In genomic region chr15:56244004-56244735, GRCm38 (mm10) we compare ENCODE assay signal across 12 mouse cellular contexts.
DNase-seq lines count a peak whose midpoint lies in the region; ATAC-seq and TF ChIP-seq lines count a peak whose summit lies in the region.
"Had no signal": no experiment of that assay in that cellular context is flagged by ENCODE, and none has a peak within 500 bp of the region (broad histone marks: within the 10 kb centered on the region; RNA-seq: fewer than 3 reads in every experiment).

No protein-coding gene starts in this region.

- no peaks in the 10 kb centered on the region for H3K36me3 ChIP-seq in intestine, embryonic 16.5 days (ENCODE audit: control insufficient read depth, insufficient read depth, low read length)
- H3K36me3 ChIP-seq in limb, embryonic 14.5 days (ENCODE audit: control insufficient read depth, insufficient read depth, low read length): no peaks in the 10 kb centered on the region
- H3K36me3 ChIP-seq in stomach, postnatal 0 days (ENCODE audit: control insufficient read depth, insufficient read depth, low read length): no peaks in the 10 kb centered on the region
- H3K36me3 ChIP-seq: embryonic facial prominence, embryonic 15.5 days; hindbrain, embryonic 13.5 days had no signal

- TF ChIP-seq CTCF in lung, adult 2 months (IDR thresholded peaks at IDR 0.05; ENCODE audit: insufficient read depth, low read length): no peak
- TF ChIP-seq CTCF in stomach, postnatal 0 days (IDR thresholded peaks at IDR 0.05; ENCODE audit: low read depth): no peak
- no peak for TF ChIP-seq CTCF in gastrocnemius, adult 2 months (IDR thresholded peaks at IDR 0.05)

- H3K4me3 ChIP-seq in lung, adult 2 months (replicated peaks; ENCODE audit: extremely low read depth, low read depth, low read length): no peak overlapping the region
- H3K4me3 ChIP-seq in intestine, embryonic 16.5 days (ENCODE audit: low read length): no peak overlapping the region
- H3K4me3 ChIP-seq in limb, embryonic 14.5 days (replicated peaks; ENCODE audit: low read length): no peak overlapping the region
- no peak overlapping the region for H3K4me3 ChIP-seq in stomach, postnatal 0 days (ENCODE audit: low read depth, low read length)
- H3K4me3 ChIP-seq in gastrocnemius, adult 2 months: no peak overlapping the region
- H3K4me3 ChIP-seq: embryonic facial prominence, embryonic 15.5 days; hindbrain, embryonic 13.5 days had no signal

- 0 out of 2 replicates have a peak overlapping the region, but pooled peaks have one; percentile 19 for H3K4me2 ChIP-seq in intestine, embryonic 16.5 days (ENCODE audit: low read depth, low read length)
- H3K4me2 ChIP-seq in limb, embryonic 14.5 days (replicated peaks; ENCODE audit: low read depth, low read length, severe bottlenecking): no peak overlapping the region
- 0 out of 2 replicates have a peak overlapping the region, but pooled peaks have one; percentile 8 for H3K4me2 ChIP-seq in stomach, postnatal 0 days (replicated peaks; ENCODE audit: low read depth)
- H3K4me2 ChIP-seq: embryonic facial prominence, embryonic 15.5 days; hindbrain, embryonic 13.5 days had no signal

- TF ChIP-seq POLR2A in lung, adult 2 months (IDR thresholded peaks at IDR 0.05; ENCODE audit: borderline replicate concordance, extremely low read depth, low read depth, low read length): no peak
- TF ChIP-seq POLR2A in limb, embryonic 14.5 days (IDR thresholded peaks at IDR 0.05; ENCODE audit: borderline replicate concordance, extremely low read depth, insufficient read depth, insufficient read length): no peak

- H3K4me1 ChIP-seq in lung, adult 2 months (ENCODE audit: control insufficient read depth, insufficient read depth, low read length): no peaks in the 10 kb centered on the region; the same call in 1 of the 2 replicates
- no peaks in the 10 kb centered on the region for H3K4me1 ChIP-seq in intestine, embryonic 16.5 days (ENCODE audit: control insufficient read depth, insufficient read depth, low read length)
- no peaks in the 10 kb centered on the region for H3K4me1 ChIP-seq in limb, embryonic 14.5 days (ENCODE audit: control insufficient read depth, insufficient read depth, low read length)
- H3K4me1 ChIP-seq in stomach, postnatal 0 days (replicated peaks; ENCODE audit: control insufficient read depth, insufficient read depth): no peaks in the 10 kb centered on the region
- H3K4me1 ChIP-seq: embryonic facial prominence, embryonic 15.5 days; hindbrain, embryonic 13.5 days had no signal

- no peak for TF ChIP-seq EP300 in stomach, postnatal 0 days (optimal IDR thresholded peaks at IDR 0.05)

- intact Hi-C loops in gastrocnemius, adult 2 months (cut with DNase I): no loop called here

- H3K9ac ChIP-seq in intestine, embryonic 16.5 days (ENCODE audit: low read depth, low read length): no peak overlapping the region
- H3K9ac ChIP-seq in limb, embryonic 14.5 days (ENCODE audit: low read depth, low read length, severe bottlenecking): no peak overlapping the region
- no peak overlapping the region for H3K9ac ChIP-seq in stomach, postnatal 0 days (ENCODE audit: low read length)
- H3K9ac ChIP-seq: embryonic facial prominence, embryonic 15.5 days; hindbrain, embryonic 13.5 days had no signal

- peak; percentile 73 for ATAC-seq in intestine, embryonic 16.5 days
- ATAC-seq in limb, embryonic 14.5 days (ENCODE audit: low FRiP score, low read depth): peak; percentile 47; the same call in 1 of the 2 replicates
- ATAC-seq in stomach, postnatal 0 days (ENCODE audit: low FRiP score, low TSS enrichment): 0 out of 2 replicates have a peak, but pooled peaks have one; percentile 47

- H3K9me3 ChIP-seq in intestine, embryonic 16.5 days (ENCODE audit: control insufficient read depth, low read length): no peaks in the 10 kb centered on the region
- H3K9me3 ChIP-seq in limb, embryonic 14.5 days (ENCODE audit: control insufficient read depth, low read length): no peaks in the 10 kb centered on the region
- no peaks in the 10 kb centered on the region for H3K9me3 ChIP-seq in stomach, postnatal 0 days (ENCODE audit: control insufficient read depth, low read length)
- H3K9me3 ChIP-seq: embryonic facial prominence, embryonic 15.5 days; hindbrain, embryonic 13.5 days had no signal

- no peaks in the 10 kb centered on the region for H3K27me3 ChIP-seq in intestine, embryonic 16.5 days (replicated peaks; ENCODE audit: control insufficient read depth, insufficient read depth, low read length)
- no peaks in the 10 kb centered on the region for H3K27me3 ChIP-seq in limb, embryonic 14.5 days (ENCODE audit: control insufficient read depth, insufficient read depth, low read length)
- H3K27me3 ChIP-seq in stomach, postnatal 0 days (ENCODE audit: control insufficient read depth, insufficient read depth, low read length): no peaks in the 10 kb centered on the region
- H3K27me3 ChIP-seq: embryonic facial prominence, embryonic 15.5 days; hindbrain, embryonic 13.5 days had no signal

- peak; percentile 13 to 34 for DNase-seq in lung, adult 18-20 months
- no peak for DNase-seq in lung, adult 2 months
- DNase-seq in limb, embryonic 14.5 days (ENCODE audit: low spot score): no peak
- DNase-seq in stomach, postnatal 0 days (ENCODE audit: low spot score): no peak
- no peak for DNase-seq in left cerebral cortex, adult 18-20 months (ENCODE audit: low spot score in 2 of 2)
- no peak for DNase-seq in adrenal gland, postnatal 14 days
- DNase-seq in gastrocnemius, adult 2 months: no peak
- DNase-seq: right cerebral cortex, postnatal 25 days; thymus, postnatal 14 days had no signal

- no peak overlapping the region; the same call in 1 of the 2 replicates for H3K27ac ChIP-seq in intestine, embryonic 16.5 days (ENCODE audit: low read length)
- no peak overlapping the region for H3K27ac ChIP-seq in limb, embryonic 14.5 days (replicated peaks; ENCODE audit: low read depth, low read length)
- no peak overlapping the region for H3K27ac ChIP-seq in stomach, postnatal 0 days (replicated peaks)
- no peak overlapping the region for H3K27ac ChIP-seq in gastrocnemius, adult 2 months
- H3K27ac ChIP-seq: embryonic facial prominence, embryonic 15.5 days; hindbrain, embryonic 13.5 days had no signal

- 34% methylated on average over 9 of the region's 9 CpGs for WGBS in lung, adult 2 months
- WGBS in intestine, embryonic 16.5 days: 38% methylated on average over 8 of the region's 9 CpGs
- WGBS in limb, embryonic 14.5 days: 51% methylated on average over 9 of the region's 9 CpGs
- 24% methylated on average over 8 of the region's 9 CpGs for WGBS in stomach, postnatal 0 days

Comparison
In these comparisons a context has a peak if more than half of its experiments do, and no peak if none do; other contexts are left out.
1. DNase-seq: peak in lung, adult 18-20 months (2 of 2); none in lung, adult 2 months (single experiment), limb, embryonic 14.5 days (single experiment), stomach, postnatal 0 days (single experiment), left cerebral cortex, adult 18-20 months (0 of 2), adrenal gland, postnatal 14 days (single experiment) and gastrocnemius, adult 2 months (single experiment).
2. Peak in every context shown above with its lines, with median percentiles within 50 percentile points of each other: ATAC-seq.